Mouse (Mus musculus): Measurements from ENCODE around the gene Pcbp3.

Gene Pcbp3

DNA sequence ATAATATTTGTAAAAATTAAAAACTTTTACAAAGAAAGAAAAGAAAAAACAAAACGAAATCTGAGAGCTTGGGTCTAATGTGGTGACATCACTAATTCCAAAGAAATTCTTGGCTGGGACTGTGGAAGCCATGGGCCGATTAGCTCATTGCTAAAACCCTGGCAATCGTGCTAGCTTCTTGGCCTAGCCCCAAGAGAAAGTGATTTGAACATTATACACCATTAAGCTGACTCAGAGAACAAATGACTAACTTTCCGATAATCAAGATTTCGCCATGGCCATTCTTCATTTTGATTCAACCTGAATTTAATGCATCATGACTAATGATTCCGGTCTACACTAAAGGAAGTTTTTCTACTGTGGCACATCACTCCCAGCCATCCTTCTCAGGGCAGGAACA, 30.6 kb downstream of the Pcbp3 start:
- no peak for DNase-seq (ENCODE audit: low read depth, low spot score)

DNA sequence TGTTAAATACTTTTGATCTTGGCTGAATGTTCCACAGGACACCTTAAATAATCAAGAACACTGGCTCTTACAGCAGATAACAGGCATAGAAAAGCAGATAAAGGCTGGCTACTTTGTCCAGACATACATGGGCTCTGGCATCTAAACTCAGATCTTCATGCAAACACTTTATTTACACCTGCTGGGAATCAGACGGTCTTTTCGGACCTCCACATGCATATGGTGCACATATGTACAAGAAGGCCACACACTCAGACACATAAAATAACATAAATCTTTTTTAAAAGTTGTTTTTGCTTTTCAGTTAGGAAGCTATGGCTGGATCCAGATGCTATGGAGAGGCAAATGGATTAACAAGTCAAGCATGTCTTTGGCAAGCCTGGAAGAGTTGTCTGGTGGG, 37.2 kb downstream of the Pcbp3 start:
- no peak for DNase-seq (ENCODE audit: low read depth, low spot score)

DNA sequence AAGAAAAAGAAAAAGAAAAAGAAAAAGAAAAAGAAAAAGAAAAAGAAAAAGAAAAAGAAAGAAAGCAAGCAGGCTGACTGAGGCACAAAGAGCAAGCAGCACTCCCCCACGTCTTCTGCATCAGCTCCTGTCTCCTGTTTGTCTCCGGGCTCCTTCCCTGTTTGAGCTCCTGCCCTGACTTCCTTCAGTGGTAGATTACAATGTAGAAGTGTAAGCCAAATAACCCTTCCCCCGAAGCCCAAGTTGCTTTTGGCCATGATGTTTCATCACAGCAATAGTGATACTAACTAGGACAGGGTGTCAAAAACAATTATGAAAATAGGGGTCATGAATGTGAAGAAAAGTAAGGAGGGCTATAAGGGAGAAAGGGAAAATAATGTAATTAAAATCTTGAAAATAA, 43.6 kb downstream of the Pcbp3 start:
- no peak for DNase-seq (ENCODE audit: low read depth, low spot score)

DNA sequence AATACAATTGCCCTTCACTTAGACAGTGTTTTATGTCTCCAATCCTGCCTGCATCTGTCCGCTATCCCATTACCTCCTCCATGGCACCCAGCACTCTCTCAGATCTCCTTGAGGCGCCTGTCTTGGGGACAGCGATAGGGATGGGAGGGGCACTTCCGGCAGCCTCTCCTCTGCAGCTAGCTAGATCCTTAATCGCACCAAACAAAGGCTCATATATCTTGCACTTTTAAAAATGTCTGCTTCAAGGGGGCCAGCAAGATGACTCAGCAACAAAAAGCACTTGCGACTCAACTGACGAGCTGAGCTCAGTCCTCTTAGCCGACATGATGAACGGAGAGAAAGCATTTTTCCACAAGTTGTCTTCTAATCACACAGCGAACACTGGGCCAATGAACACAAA, 55.3 kb downstream of the Pcbp3 start:
- DNase-seq (ENCODE audit: low read depth, low spot score): peak; percentile 65

DNA sequence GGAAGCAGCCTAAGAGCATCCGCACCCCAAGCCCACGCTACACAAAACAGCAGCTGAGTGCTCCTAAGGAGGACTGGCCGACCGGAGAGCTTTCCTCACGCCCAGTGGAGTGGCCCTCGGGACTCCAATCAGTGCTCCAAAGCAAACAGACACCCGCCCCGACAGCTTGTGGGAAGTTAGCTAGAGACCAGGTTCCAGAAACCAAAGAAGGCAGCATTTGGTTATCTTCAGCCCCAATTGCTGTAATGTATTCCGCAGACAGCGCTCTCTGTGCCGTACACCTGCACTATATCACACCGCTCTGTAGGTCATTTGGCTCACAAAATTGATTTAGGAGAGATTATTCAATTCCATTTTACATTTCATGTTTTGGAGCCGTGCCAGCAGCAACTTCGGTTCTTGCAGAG, 55.7 kb downstream of the Pcbp3 start:
- DNase-seq (ENCODE audit: low read depth, low spot score): peak; percentile 17

DNA sequence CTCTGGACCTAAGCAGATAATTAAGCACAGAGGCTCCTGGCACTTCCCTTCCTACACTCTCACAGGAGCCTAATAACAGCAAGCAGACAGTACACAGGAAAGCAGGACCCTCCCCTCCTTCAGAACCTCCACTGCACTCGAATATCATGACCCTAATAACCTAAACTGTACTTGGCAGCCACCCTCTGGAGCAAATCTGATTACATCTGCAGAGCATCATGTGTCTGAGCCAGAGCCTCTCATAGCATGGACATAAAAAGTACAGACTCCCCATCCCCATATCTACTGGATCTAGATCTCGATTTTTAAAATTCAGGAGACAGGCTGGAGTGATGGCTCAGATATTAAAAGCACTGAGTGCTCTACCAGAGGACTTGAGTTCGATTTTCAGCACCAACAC, 58.0 kb downstream of the Pcbp3 start:
- DNase-seq (ENCODE audit: low read depth, low spot score): no peak

DNA sequence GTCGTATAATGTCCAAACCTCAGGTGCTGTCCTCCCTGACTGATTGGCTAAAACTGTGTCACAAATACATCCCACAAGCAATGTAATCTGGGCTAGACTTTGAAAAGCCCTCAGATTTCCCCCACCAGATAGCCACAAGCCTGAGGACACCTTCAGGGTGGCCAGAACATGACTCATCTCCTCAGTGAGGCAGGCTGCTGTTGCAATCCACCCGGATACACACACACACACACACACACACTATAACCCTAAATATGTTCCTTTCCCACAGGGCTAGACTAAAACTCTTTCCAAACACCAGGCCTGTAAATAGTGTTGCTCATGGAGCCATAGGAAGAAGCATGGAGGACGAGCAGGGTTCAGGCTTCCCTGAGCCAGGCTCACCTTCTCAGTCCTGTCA, 58.6 kb downstream of the Pcbp3 start:
- no peak for DNase-seq (ENCODE audit: low read depth, low spot score)

DNA sequence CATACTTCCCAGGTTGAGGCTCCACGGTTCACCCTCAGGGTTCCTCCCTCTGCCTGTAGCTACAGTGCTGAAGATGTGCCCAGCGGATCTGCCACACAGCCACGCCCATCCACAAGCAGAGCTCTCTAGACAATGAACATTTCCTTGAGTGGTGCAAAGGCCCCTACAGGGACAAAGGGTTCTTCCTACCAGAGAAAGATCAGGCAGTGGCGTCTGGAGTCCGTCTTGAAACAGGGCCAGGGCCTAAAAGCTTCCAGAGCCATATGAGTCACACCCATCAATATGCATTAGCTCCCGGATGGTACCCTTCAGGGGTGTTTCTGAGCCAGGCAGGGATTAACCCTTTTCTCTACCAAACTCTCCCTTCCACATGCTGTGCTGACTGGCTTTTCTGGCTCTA, 59.1 kb downstream of the Pcbp3 start:
- DNase-seq (ENCODE audit: low read depth, low spot score): peak; percentile 63

DNA sequence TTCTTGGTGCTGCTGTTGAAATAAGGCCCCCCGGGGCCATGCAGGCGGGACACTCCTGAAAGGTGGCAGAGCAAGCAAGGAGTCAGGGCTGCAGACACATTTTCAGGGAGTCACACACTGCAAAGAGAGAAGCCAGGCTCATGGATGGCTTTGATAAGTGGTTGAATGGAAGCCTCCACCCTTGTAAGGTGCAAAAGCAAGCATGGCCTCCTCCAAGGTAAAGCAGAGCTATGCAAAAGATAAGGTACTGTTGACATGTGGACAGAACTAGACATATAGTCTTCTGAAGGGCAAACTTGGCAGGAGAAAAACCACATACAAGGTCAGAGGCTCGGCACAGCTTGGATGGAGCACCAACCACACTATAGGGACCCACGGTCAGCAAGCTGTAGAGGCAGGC, 63.3 kb downstream of the Pcbp3 start:
- DNase-seq (ENCODE audit: low read depth, low spot score): no peak

DNA sequence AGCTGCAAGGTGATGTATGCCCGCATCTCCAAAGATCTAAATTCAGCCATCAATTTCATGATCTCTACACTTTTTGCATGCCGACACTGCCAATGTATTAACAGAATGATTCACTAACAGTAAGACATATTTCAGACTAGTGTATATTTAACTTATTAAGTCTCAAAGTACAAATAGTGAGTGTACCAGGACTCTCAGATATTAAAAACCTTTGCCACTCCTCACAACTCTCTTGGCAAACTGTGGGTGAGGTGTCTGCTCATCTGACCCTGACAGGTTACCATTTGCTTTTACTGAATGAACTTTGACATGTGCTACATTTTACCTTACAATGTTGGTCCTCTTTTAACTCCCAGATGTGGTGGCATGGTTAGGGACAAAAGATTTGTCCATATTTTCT, 70.2 kb downstream of the Pcbp3 start:
- DNase-seq (ENCODE audit: low read depth, low spot score): no peak

DNA sequence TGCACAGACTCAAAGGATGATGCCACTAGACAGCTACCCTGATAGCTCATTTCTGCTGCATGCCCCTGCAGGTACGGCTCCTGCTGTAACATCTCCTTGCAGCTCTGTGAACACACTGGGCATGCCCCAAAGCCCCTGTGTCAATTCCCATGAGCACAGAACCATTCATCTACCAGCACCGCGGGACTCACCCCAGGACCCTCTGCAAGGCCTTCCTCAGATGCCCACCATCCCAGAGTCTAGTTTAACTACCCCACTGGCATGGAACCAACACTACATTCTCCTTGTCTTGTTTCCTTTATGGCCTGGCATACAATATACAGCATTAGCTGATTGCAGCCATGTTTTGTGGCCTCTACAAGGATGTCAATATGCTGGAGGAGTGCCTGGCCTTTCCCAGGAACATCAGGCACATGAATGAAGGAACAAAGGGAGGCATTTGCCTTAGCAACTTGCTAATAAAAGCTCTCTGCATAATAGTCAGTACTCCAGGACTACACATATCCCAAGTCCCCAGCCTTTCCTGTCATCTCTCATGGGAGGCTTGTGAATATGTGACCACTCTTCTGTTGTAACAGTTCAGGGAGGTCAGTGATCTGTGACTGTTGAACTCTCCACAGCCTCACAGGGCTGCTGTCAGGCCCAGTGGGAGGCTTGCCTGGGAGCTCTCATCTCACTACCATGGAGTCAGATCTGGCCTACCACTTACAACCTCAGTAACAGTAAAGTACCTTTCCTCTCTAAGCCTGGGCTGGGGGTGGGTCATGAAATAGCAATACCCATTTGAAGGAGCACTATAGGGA, 78.0 kb downstream of the Pcbp3 start:
- peak; percentile 20 for DNase-seq (ENCODE audit: low read depth, low spot score)

DNA sequence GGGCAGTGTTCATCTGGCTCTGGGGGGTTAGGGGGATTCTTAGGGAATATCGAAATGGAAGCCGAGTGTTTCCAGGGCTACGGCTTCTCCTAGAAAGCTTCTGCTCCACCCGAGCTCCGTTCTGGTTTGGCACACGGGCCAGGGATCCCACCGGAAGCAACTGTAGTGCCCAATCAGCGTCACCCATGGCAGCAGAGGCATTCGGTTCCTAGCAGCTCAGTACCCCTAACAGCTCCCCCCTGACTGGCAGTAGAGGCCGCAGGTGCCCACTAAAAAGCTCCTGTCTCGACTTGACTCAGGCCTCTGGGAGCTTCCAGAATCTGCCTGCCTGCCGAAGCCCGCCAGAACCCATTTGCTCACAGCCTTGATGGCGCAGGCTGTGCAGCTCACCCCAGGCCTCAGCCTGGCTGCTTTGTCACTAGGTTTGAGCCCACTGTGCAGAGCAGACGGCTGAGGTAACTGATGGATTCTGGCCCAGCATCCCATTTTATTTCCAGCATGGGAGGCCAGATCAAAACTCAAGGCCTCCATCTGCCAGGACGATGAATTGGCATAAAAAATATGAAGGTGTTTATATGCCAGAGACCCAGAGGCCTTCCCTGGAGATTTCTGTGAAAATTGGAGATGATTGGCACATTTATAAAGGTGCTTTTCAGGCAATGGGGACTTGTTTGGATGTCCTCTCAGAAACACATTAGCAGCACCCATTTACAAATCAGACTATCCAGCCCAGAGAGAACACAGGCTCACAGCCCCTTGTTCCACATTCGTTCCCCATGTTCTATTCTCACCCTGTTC, 78.8 kb downstream of the Pcbp3 start:
- DNase-seq (ENCODE audit: low read depth, low spot score): peak; percentile 18

DNA sequence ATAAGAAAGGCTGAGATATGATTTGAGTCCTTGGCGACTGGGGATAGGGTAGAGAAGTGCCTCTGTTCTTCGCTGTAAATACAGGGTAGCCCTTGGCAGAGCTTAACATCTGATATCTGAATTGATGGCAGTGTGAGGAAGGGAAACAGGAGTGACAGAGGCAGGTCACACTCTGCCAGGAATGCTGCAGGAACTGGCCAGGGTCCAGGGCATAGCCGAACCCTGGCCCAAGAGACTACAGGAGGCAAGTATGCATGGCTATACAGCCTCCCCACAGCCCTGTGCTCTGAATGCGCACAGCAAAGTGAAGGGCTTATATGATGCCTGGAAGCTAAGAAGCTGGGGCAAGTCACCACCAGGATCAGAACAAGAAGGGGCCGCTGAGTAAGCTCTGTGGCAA, 79.8 kb downstream of the Pcbp3 start:
- DNase-seq (ENCODE audit: low read depth, low spot score): no peak

DNA sequence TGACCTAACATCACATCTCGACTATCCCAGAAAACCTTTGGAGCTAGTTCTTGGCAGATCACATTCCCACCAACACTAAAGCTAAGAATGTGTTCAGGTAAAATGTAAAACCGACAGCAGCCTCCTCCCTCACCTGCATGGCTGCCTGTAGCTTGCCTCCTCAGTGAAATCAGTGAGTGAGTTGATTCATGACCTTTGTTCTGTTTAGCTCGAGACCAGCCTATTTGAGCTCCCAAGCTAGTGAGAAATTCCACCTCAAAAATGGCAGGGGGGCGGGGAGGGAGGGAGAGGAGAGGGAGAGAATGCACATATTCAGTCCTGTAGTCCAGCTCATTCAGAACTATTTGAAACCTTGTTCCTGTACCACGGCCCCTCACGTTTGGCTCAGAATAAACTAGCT, 86.4 kb downstream of the Pcbp3 start:
- peak; percentile 8 for DNase-seq (ENCODE audit: low read depth, low spot score)

DNA sequence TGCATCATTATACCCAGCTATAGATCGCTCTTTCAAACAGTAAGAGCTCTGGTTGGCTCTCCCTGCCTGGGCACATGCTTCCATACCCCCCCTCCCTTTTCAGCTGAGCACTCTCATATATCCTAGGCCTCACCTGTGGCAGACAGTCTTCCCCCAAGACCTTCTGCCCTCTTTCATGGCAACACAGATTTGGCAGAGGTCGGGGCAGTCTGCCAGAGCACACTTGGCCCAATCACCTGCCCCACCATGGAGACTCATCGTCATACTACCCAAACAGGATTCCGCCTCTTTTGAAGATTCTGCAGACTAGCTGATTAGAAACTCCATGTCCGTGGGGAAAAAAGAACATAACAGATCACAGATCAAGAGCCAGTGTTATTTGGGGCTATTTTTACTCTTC, 86.8 kb downstream of the Pcbp3 start:
- no peak for DNase-seq (ENCODE audit: low read depth, low spot score)

DNA sequence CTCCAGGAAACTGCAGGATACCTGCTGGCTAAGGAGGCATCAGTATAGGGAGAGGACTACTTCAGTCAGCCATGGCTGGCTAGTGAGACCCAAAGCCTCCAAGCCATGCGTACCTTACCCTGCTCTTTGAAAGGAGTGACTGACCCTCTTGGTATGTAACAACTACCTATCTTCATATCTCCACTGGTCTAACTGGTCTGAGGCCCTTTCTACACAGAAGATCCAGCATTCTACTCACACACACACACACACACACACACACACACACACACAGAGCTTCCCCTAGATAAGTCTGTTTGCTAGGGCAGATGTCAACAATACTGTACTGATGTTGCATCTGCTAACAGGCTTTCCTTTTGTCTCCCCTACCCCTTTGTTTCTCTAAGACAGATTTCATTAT, 87.3 kb downstream of the Pcbp3 start:
- no peak for DNase-seq (ENCODE audit: low read depth, low spot score)

DNA sequence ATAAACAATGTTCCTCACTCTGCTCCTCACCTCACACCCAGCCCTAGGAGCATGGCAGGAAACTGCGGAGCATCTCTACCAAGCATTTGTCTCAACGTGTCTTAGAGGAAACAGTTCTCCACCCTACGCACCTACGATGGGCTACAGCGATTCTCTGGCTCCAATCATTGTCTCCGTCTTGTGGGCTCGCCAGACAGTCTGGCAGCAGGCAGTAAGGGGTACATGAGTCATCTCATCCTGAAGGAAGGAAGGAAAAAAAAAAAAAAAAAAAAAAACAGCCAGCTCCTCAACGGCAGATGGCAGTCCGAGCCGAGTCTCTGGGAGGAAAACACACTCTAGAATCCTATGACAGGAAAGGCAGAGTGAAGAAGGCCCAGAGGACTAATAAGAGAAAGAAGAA, 87.7 kb downstream of the Pcbp3 start:
- no peak for DNase-seq (ENCODE audit: low read depth, low spot score)

DNA sequence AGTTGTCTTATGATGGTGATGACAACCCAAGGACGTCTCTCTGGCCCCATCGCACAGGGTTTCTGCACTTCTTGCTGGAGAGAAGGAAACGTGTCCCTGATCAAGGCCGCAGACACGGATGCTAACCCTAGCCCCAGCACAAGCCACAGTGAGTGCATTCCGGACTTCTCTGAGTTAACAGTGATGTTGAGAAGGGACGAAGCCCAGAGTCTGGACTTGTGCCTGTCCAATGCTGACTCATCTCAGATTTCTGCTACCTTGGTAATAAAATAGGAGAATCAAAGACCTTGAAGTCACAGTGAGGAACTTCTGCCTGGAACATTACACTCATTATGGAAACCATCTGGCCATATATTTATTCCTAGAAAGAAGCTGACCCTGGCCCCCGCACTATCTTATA, 89.0 kb downstream of the Pcbp3 start:
- DNase-seq (ENCODE audit: low read depth, low spot score): no peak

DNA sequence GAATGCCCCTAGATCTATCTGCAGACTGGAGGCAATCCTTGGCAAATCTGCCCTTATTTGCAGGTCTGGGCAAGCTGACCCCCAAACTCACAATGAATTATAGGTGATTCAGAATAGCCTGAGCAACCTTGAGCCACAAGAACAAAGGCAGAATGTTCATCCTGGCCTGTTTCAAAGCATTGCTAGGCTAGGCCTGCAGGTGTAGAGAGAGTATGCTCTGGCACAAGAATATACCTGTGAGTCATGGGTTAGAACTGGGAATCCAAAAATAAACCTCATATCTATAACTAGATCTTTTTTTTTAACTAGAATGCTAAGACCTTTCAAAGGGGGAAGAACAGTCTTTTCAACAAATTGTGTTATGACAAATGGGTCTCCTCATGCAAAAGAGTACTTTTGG, 95.8 kb downstream of the Pcbp3 start:
- no peak for DNase-seq (ENCODE audit: low read depth, low spot score)

DNA sequence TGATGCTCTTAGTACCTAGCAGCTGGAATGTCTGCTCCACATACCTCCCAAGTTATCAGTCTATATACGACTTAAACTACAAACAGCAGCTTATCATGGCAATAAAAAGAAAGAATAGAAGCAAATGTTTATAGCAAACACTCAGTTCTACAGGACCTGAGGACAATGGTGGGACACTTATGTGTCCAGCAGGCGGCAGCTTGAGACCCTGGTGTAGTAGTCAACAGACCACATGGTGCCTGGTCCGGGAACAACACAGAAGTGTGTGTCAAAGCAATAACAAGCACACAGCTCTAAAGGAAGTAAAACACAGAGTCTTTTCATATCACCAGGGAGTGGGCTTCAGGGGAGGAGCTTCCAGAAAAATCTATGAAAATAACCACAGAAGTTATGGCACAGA, 100.7 kb downstream of the Pcbp3 start:
- DNase-seq (ENCODE audit: low read depth, low spot score): no peak

DNA sequence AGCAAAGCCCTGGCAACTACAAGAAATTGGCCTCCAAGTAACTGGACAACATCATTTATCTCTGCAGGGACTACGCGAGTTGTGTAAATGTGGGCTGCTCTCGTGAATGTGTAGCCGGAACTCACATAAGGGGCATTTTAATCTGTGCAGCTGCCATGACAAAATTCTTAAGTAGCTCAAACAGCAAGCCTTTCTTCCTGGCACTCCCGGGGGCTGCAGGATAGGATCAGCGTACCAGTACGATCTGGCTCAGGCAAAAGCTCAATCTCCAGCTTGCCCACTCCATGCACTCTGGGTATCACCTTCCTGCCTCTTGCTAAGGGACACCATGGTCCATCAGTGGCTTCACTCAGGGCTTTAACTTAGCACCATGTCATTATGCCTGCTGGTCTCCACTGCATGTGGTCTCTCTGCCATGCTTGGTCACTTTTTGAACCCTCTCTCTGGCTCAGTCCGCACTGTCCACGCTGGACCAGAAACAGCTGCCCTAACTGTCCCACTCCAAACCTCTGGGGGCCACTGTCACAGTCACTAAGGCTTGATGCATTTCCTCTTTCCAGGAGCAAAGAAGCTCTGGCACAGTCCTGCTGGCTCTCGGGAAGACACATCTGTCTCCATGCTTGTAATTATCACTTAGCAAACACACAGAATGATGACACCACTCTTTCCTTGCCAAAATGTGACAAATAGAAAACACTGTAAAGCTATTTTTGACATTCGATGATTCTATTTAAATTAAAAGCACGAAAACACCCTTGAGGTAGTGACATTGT, 102.1 kb downstream of the Pcbp3 start:
- DNase-seq (ENCODE audit: low read depth, low spot score): no peak

DNA sequence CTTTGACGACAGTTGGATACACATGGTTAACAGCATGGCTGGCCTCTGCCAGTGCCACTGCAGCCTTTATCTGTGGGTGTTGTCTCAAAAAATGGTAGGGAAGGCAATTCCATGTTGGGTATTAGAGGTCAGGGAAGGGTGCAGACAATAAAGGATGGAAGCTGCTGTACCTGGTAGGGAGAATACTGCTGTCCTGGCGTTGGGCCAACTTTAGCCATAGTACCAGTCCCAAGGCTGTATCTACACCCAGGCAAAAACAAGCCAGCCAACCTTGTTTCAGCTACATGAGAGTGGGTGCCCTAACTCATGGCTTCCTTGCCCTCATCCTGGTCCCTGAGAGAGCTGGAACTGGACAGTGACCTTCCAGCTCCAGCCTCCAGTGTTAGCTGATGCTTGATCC, 103.8 kb downstream of the Pcbp3 start:
- DNase-seq (ENCODE audit: low read depth, low spot score): no peak
